Mouse (Mus musculus) thymus, postnatal 0 days (tissue): ENCODE measurements around the gene Icmt. TPM values are rescaled to one million over a fixed set of nuclear protein-coding genes. Genes with fewer than 3 reads are reported as not detected.

Experiments
- DNase-seq: peaks from one replicate; pipeline ENCODE4 v3.0.0-alpha.2; 2015; ENCODE audit warnings: low spot score
- polyA plus RNA-seq: library from polyadenylated mRNA; unstranded; fragments of >200 nt; fragmentation: Nextera tagmentation; extraction: Ambion mirVana; gene quantifications from 2 replicates; pipeline ENCODE4 v1.2.1, GENCODE M21; 2015

Gene Icmt
- polyA plus RNA-seq, 1 experiment from 2014 or later, result 19.2 TPM

GRCm38 (mm10) chr4:152274681-152275131 lies 22.3 kb upstream of the Icmt start:
- DNase-seq, result no peak

- DNase-seq, result no peak
Observed at GRCm38 (mm10) chr4:152276389-152277347, 20.4 kb upstream of the Icmt start.

GRCm38 (mm10) chr4:152277916-152278315 lies 19.1 kb upstream of the Icmt start:
- no peak for DNase-seq

GRCm38 (mm10) chr4:152278986-152279385 lies 18.0 kb upstream of the Icmt start:
- DNase-seq, result no peak

- no peak for DNase-seq
Observed at GRCm38 (mm10) chr4:152281601-152282000, 15.4 kb upstream of the Icmt start.

GRCm38 (mm10) chr4:152282721-152283120 lies 14.3 kb upstream of the Icmt start:
- DNase-seq, result no peak

- DNase-seq, result peak; percentile 86
Observed at GRCm38 (mm10) chr4:152283186-152283950, 13.7 kb upstream of the Icmt start.

GRCm38 (mm10) chr4:152285505-152285904 lies 11.5 kb upstream of the Icmt start:
- peak; percentile 40 for DNase-seq

GRCm38 (mm10) chr4:152286183-152286582 lies 10.8 kb upstream of the Icmt start:
- no peak for DNase-seq

- DNase-seq, result peak; percentile 67
Observed at GRCm38 (mm10) chr4:152286887-152287286, 10.1 kb upstream of the Icmt start.

GRCm38 (mm10) chr4:152287317-152288120 lies 9.5 kb upstream of the Icmt start:
- DNase-seq, result no peak

- no peak for DNase-seq
Observed at GRCm38 (mm10) chr4:152288398-152288945, 8.6 kb upstream of the Icmt start.

GRCm38 (mm10) chr4:152290385-152290784 lies 6.6 kb upstream of the Icmt start:
- no peak for DNase-seq

- DNase-seq, result no peak
Observed at GRCm38 (mm10) chr4:152290991-152291390, 6.0 kb upstream of the Icmt start.

- DNase-seq, result no peak
Observed at GRCm38 (mm10) chr4:152291562-152291961, 5.5 kb upstream of the Icmt start, which contains the start of gene Hes3. Hes3 (minus strand) TSS chr4:152291662.

GRCm38 (mm10) chr4:152292102-152292765 lies 4.8 kb upstream of the Icmt start:
- no peak for DNase-seq

- no peak for DNase-seq
Observed at GRCm38 (mm10) chr4:152294188-152294929, 2.7 kb upstream of the Icmt start.

- DNase-seq, result peak; percentile 77
Observed at GRCm38 (mm10) chr4:152295916-152296315, 1.1 kb upstream of the Icmt start.

- DNase-seq, result no peak
Observed at GRCm38 (mm10) chr4:152296371-152296770, 656 bp upstream of the Icmt start.

- no peak for DNase-seq
Observed at GRCm38 (mm10) chr4:152298836-152299235, 1.8 kb downstream of the Icmt start.
